9 mouse cellular contexts compared by ENCODE assay signal in the genomic region with DNA sequence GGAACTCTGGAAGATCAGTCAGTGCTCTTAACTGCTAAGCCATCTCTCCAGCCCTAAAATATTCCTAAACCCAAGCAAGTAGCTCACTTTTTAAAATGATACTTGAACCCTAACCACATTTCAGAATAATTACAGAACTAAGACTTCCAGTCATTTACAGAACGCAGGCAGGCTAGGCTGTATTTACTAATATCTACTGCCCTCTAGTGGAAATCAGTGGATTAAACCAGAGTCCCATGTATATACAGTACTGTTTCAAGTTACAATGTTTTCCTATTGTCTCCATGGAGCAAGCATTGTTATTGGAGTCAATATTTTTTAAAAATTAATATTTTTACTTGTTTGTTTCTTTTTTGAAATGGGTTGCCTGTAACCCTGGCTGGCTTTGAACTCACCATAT. TPM values are rescaled to one million over a fixed set of nuclear protein-coding genes. Genes with fewer than 3 reads are reported as not detected.
DNase-seq lines count a peak whose midpoint lies in the region; ATAC-seq and TF ChIP-seq lines count a peak whose summit lies in the region.
"Had no signal": no experiment of that assay in that cellular context is flagged by ENCODE, and none has a peak within 500 bp of the region (broad histone marks: within the 10 kb centered on the region; RNA-seq: fewer than 3 reads in every experiment).

No protein-coding gene starts in this region.

- no peak overlapping the region for H3K4me2 ChIP-seq in liver, postnatal 0 days (ENCODE audit: low read depth, low read length)
- H3K4me2 ChIP-seq in forebrain, embryonic 15.5 days (replicated peaks), result no peak overlapping the region
- H3K4me2 ChIP-seq in midbrain, embryonic 15.5 days, result no peak overlapping the region

- 20% methylated on average over 1 of the region's 1 CpGs for WGBS in liver, postnatal 0 days (ENCODE audit: insufficient replicate concordance)
- 32% methylated on average over 1 of the region's 1 CpGs for WGBS in forebrain, embryonic 15.5 days
- WGBS in midbrain, embryonic 15.5 days, result 39% methylated on average over 1 of the region's 1 CpGs

- peak; percentile 28 for DNase-seq in cerebellum, adult 9-10 months
- no peak for DNase-seq in liver, postnatal 0 days
- DNase-seq in liver, result no peak
- no peak for DNase-seq in urinary bladder, postnatal 10 days (ENCODE audit: low spot score)
- no peak for DNase-seq in heart, adult 11 months

- H3K4me1 ChIP-seq in liver, postnatal 0 days (ENCODE audit: insufficient read depth), result no peaks in the 10 kb centered on the region
- H3K4me1 ChIP-seq in forebrain, embryonic 15.5 days, result no peaks in the 10 kb centered on the region
- H3K4me1 ChIP-seq in midbrain, embryonic 15.5 days, result no peaks in the 10 kb centered on the region

- H3K27ac ChIP-seq in liver, postnatal 0 days (ENCODE audit: low read depth), result no peak overlapping the region
- no peak overlapping the region for H3K27ac ChIP-seq in forebrain, embryonic 15.5 days (replicated peaks)
- H3K27ac ChIP-seq in midbrain, embryonic 15.5 days, result no peak overlapping the region

- no peaks in the 10 kb centered on the region for H3K27me3 ChIP-seq in liver, postnatal 0 days (ENCODE audit: insufficient read depth, low read length)
- H3K27me3 ChIP-seq in forebrain, embryonic 15.5 days, result no peaks in the 10 kb centered on the region
- no peaks in the 10 kb centered on the region for H3K27me3 ChIP-seq in midbrain, embryonic 15.5 days (replicated peaks)

- H3K4me3 ChIP-seq in liver, postnatal 0 days (ENCODE audit: low read depth, low read length), result no peak overlapping the region
- H3K4me3 ChIP-seq in forebrain, embryonic 15.5 days, result no peak overlapping the region
- no peak overlapping the region for H3K4me3 ChIP-seq in midbrain, embryonic 15.5 days

- H3K36me3 ChIP-seq in liver, postnatal 0 days (replicated peaks; ENCODE audit: insufficient read depth, low read length), result no peaks in the 10 kb centered on the region
- H3K36me3 ChIP-seq in forebrain, embryonic 15.5 days, result no peaks in the 10 kb centered on the region
- H3K36me3 ChIP-seq in midbrain, embryonic 15.5 days (replicated peaks), result no peaks in the 10 kb centered on the region

- no peak overlapping the region for H3K9ac ChIP-seq in liver, postnatal 0 days (replicated peaks)
- H3K9ac ChIP-seq in forebrain, embryonic 15.5 days (replicated peaks), result no peak overlapping the region
- H3K9ac ChIP-seq in midbrain, embryonic 15.5 days, result no peak overlapping the region

- H3K9me3 ChIP-seq in liver, postnatal 0 days (ENCODE audit: low read length), result no peaks in the 10 kb centered on the region
- H3K9me3 ChIP-seq in forebrain, embryonic 15.5 days, result no peaks in the 10 kb centered on the region
- H3K9me3 ChIP-seq in midbrain, embryonic 15.5 days, result no peaks in the 10 kb centered on the region

- TF ChIP-seq CTCF in liver, postnatal 0 days (IDR thresholded peaks at IDR 0.05; ENCODE audit: low read depth), result peak; percentile 66

- no peak for TF ChIP-seq EP300 in liver, postnatal 0 days (IDR thresholded peaks at IDR 0.05; ENCODE audit: low read depth)

- ATAC-seq in cerebellum, adult (ENCODE audit: insufficient number of reproducible peaks, low FRiP score, low TSS enrichment), result no peak
- ATAC-seq in liver, postnatal 0 days, result no peak
- ATAC-seq in forebrain, embryonic 15.5 days (replicated peaks), result peak; percentile 86
- ATAC-seq in midbrain, embryonic 15.5 days (replicated peaks), result peak; percentile 72

RNA-seq across cellular contexts. Expression of gene Spink2, which starts 17.7 kb away (rescaled TPM):
- polyA plus RNA-seq in liver, postnatal 0 days (2015; fragmentation: Nextera tagmentation; extraction: Ambion mirVana), result not detected in 2 replicates
- 0.48 and 0.64 TPM in 2 replicates for polyA plus RNA-seq in forebrain, embryonic 15.5 days (2015; fragmentation: Nextera tagmentation; extraction: Ambion mirVana)
- 0.41 TPM in 1 of 2 replicates, not detected in the other for polyA plus RNA-seq in midbrain, embryonic 15.5 days (2015; fragmentation: Nextera tagmentation; extraction: Ambion mirVana)
- polyA plus RNA-seq: C2C12 had no signal

RNA-seq across cellular contexts. Expression of gene Rest, which starts 36.3 kb away (rescaled TPM):
- 6.4 and 6.9 TPM in 2 replicates for polyA plus RNA-seq in liver, postnatal 0 days (2015; fragmentation: Nextera tagmentation; extraction: Ambion mirVana)
- 8.4 and 8.5 TPM in 2 replicates for polyA plus RNA-seq in forebrain, embryonic 15.5 days (2015; fragmentation: Nextera tagmentation; extraction: Ambion mirVana)
- 6.4 and 6.7 TPM in 2 replicates for polyA plus RNA-seq in midbrain, embryonic 15.5 days (2015; fragmentation: Nextera tagmentation; extraction: Ambion mirVana)

Comparison
In these comparisons a context has a peak if more than half of its experiments do, and no peak if none do; other contexts are left out.
1. ATAC-seq: peak in forebrain, embryonic 15.5 days (single experiment) and midbrain, embryonic 15.5 days (single experiment); none in cerebellum, adult (single experiment) and liver, postnatal 0 days (single experiment).